Mouse (Mus musculus): Measurements from ENCODE around the gene Xylt1.

Gene Xylt1

DNA sequence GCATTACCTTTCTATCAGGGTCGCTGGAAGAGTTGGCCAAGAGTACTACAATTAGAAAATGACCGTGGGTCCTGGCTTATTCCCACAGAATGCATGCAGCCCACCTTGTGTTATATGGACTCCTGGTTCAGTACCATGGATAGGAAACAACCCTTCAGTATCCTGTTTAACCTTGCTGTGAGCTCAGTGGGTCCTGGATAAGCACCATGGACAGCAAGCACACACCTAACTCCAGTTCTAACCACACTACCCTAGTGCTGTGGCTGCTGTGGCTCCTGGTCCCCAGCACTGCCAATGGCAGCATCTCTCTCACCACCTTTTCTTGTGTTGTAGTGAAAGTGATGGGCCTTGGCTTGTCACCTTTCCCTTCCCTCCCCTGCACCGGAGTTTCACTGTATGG is 255.9 kb downstream of the Xylt1 start:
- in situ Hi-C loops (cut with MboI; ENCODE audit: unreplicated experiment in 2 of 2), result loop anchor here (10.0 to 25.0 kb wide), 5 partner anchors 251 to 1474 kb away; no protein-coding TSS in a partner anchor

GRCm38 (mm10) chr7:117637997-117638396 is 257.2 kb downstream of the Xylt1 start:
- in situ Hi-C loops (cut with MboI; ENCODE audit: unreplicated experiment in 2 of 2), result loop anchor here (10.0 to 25.0 kb wide), 5 partner anchors 249 to 1476 kb away; no protein-coding TSS in a partner anchor

GRCm38 (mm10) chr7:117652637-117653036 is 271.9 kb downstream of the Xylt1 start:
- in situ Hi-C loops (cut with MboI; ENCODE audit: unreplicated experiment in 2 of 2), result no loop called here

DNA sequence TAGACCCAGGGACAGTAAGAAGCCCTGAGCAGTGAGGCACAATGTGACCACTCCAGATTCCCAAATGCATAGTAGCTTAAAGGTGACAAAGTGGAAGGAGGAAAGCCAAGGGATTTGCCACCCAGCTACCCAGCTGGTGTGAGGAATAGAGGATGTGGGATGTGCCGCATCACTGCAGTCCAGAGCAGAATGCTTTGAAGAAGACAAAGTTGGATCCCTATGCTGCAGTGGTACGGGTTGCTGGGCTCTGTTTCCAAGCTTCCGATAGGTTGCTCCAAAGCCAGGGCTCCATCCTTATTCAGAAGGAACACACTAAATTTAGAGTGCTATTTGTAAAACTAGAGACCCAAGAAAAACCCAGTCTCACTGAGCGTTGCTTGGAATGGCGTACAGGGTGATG is 275.0 kb downstream of the Xylt1 start:
- in situ Hi-C loops (cut with MboI; ENCODE audit: unreplicated experiment in 2 of 2), result no loop called here

GRCm38 (mm10) chr7:117658180-117658579 is 277.4 kb downstream of the Xylt1 start:
- in situ Hi-C loops (cut with MboI; ENCODE audit: unreplicated experiment in 2 of 2), result no loop called here

DNA sequence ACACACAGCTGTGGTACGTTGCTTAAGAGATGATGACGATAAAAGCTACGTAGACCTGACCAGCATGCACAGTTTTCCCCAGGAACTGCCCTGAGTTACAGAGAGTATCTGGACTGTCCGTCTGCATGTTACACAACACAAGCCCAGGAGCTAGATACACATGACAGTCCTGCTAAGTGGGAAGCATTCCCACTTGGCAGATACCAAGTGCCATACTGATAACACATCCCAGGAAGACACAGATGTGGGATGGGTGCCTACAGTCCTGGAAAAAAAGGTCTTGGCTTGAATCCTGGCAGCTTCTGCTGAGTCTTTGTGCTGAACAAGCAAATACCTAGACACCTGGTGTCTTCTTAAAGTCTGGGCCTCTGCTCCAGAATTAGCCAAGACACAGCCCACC is 278.0 kb downstream of the Xylt1 start:
- in situ Hi-C loops (cut with MboI; ENCODE audit: unreplicated experiment in 2 of 2), result no loop called here

DNA sequence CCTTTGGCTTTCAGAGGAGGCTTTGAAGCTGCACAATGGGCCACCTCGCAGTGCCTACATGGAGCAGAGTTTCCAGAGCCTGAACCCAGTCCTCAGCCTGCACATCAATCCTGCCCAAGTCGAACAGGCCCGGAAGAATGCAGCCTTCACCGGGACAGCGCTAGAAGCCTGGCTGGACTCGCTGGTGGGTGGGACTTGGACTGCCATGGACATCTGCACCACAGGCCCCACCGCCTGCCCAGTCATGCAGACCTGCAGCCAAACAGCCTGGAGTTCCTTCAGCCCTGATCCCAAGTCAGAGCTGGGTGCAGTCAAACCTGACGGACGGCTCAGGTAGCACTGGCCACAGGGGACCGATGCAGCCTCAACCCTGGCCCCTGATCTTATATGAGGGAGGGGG is 286.5 kb downstream of the Xylt1 start:
- in situ Hi-C loops (cut with MboI; ENCODE audit: unreplicated experiment in 2 of 2), result no loop called here

DNA sequence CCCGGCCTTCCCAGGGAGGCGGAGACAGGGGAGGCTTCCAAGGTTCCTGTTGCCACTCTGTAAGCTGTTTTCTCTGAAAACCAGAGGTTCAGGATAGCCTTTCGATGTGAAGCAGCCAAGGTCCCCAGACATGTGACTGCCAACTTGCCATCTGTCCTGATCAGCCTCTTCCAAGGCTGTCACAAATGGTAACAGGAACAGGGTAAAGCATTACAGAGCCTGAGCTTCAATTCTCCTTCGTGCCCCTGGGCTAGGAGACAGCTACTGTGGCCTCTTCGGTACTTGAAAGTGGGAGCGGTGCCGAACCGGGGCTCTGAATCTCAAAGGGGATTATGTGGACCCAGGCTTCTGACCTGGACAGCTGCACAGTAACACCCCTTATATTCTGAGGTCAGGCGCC is 287.4 kb downstream of the Xylt1 start:
- in situ Hi-C loops (cut with MboI; ENCODE audit: unreplicated experiment in 2 of 2), result no loop called here

- in situ Hi-C loops (cut with MboI; ENCODE audit: unreplicated experiment in 2 of 2), result no loop called here
These were observed 291.4 kb downstream of the Xylt1 start for GRCm38 (mm10) chr7:117672121-117672591.

- in situ Hi-C loops (cut with MboI; ENCODE audit: unreplicated experiment in 2 of 2), result no loop called here
These were observed 305.6 kb downstream of the Xylt1 start for GRCm38 (mm10) chr7:117686120-117686996.

DNA sequence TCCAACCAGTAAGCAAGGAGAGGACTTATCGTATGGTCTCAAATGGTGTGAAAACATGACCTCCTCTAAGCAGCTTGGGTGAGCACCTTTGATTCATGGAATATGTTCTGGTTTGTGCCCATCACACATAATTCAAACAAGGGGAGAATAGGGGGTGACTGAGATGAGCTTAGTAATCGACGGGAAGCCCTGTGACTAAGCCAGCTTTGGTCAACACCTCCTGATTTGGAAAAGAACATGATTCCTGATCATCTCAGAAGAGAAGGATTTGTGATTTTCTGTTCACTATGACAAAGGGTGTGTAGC is 306.2 kb downstream of the Xylt1 start:
- in situ Hi-C loops (cut with MboI; ENCODE audit: unreplicated experiment in 2 of 2), result no loop called here

DNA sequence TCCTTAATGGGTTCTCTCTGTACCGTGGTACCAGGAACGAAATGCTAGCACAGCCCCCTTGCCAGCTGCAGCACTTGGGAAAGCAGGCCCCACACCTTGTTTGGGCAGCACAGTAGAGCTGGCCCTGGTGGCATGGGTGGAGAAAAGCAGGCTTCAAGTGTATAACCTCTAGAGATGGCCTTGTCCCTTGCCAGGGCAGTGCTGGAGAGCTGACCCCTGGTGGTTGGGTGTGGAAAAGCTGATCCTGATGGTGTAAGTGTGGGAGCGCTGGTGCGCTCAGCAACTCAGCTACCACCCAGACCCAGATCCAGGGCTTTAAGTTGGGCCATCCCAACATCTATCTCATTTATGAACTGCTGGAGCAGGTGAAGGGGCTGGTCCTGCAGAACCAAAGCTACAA is 314.8 kb downstream of the Xylt1 start:
- in situ Hi-C loops (cut with MboI; ENCODE audit: unreplicated experiment in 2 of 2), result loop anchor here in 1 of 2 experiments (10.0 kb wide), 1 partner anchor 1051 kb away; no protein-coding TSS in a partner anchor

GRCm38 (mm10) chr7:117697681-117698080 is 316.9 kb downstream of the Xylt1 start:
- in situ Hi-C loops (cut with MboI; ENCODE audit: unreplicated experiment in 2 of 2), result loop anchor here in 1 of 2 experiments (10.0 kb wide), 1 partner anchor 1053 kb away; no protein-coding TSS in a partner anchor

GRCm38 (mm10) chr7:117698551-117699114 is 317.9 kb downstream of the Xylt1 start:
- in situ Hi-C loops (cut with MboI; ENCODE audit: unreplicated experiment in 2 of 2), result loop anchor here in 1 of 2 experiments (10.0 kb wide), 1 partner anchor 1054 kb away; no protein-coding TSS in a partner anchor

DNA sequence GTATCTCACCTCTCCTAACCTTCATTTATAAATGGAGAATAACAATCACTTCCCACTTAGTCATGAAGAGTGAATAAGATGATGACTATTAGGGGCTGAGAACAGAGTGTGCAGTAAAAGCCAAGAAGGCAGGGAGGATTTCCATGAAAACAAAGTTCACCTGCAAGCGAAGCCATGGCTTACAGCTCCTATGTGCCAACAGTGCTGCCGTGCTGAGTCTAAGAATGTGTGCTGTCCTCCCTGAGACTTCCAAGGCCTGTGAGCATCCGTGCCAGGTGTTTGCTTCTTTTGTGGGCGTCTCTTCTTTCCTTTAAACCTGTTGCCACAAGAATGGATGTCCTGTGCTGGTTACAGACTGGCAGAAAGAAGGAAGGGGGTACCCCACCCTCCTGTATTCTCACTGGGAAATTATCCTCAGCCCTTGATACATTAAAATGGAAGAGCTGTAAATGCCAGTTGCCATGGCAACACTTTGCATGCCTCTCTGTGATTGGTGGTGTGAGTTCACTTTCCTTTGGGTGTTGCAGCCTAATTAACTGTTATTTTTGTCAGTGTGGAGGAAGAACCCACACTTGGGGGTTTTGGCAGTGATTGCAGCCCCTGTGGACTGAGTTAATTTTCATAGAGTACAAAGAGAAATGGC is 318.7 kb downstream of the Xylt1 start:
- in situ Hi-C loops (cut with MboI; ENCODE audit: unreplicated experiment in 2 of 2), result loop anchor here in 1 of 2 experiments (10.0 kb wide), 1 partner anchor 1055 kb away; no protein-coding TSS in a partner anchor

- in situ Hi-C loops (cut with MboI; ENCODE audit: unreplicated experiment in 2 of 2), result no loop called here
These were observed 319.3 kb downstream of the Xylt1 start for GRCm38 (mm10) chr7:117700066-117700465.

GRCm38 (mm10) chr7:117709901-117710607 is 329.3 kb downstream of the Xylt1 start:
- in situ Hi-C loops (cut with MboI; ENCODE audit: unreplicated experiment in 2 of 2), result no loop called here

DNA sequence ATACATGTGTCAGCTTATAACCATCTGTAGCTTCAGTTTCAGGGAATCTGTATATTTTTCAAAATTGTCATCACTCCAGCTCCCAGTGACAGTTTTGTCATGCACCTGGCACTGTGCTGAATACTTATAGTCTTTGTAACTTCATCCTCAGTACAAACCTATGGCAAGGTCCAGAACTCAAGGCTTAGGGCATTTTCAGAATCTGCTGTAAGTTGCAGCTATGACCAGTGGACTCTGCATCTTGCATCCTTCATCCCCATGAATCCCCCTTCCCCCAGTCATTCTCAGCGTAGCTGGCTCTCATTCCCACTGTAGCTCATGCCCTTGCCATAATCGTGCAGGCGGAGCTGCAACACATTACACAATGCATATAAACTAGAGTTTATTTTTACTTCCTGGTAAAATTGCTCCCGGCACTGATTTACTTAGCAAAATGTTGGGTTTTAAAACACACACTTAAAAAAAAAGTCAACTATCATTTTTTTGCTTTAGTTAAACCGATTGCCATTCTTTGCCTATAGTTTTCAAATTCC is 336.2 kb downstream of the Xylt1 start:
- in situ Hi-C loops (cut with MboI; ENCODE audit: unreplicated experiment in 2 of 2), result no loop called here

DNA sequence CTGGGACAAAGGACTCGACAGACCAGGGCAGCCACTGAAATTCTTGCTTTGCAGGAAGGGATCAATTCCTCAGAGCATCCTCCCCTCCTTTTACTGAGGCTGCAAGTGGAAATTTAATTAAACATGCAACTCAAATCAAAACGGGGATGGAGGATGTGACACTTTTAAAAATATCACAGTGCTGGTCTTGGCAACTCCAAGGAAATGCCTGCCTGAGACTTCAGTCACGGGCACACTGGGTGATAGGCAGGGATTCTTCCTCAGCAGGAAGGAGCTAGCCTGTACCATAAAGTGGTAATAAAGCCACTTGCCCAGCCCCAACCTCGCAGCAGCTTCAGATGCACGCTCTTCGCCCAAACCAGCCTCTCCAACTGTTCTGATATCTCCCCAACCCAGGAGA is 339.6 kb downstream of the Xylt1 start:
- in situ Hi-C loops (cut with MboI; ENCODE audit: unreplicated experiment in 2 of 2), result no loop called here

Data from v-Abl transformed pro-B cells (cell line).